Mouse (Mus musculus): Measurements from ENCODE around the gene Lnpep. TPM values are rescaled to one million over a fixed set of nuclear protein-coding genes. Genes with fewer than 3 reads are reported as not detected.
A peak's percentile ranks its signal among the peaks of the same experiment; 100 is the strongest.

Gene Lnpep
- polyA plus RNA-seq, 1 experiment from 2014 or later, result 12.0 TPM

- H3K27me3 ChIP-seq, result no peaks in the 10 kb centered on the region
- peaks cover 33% of the 10 kb centered on the region for H3K4me1 ChIP-seq
- 80% methylated on average over 3 of the region's 3 CpGs for WGBS
- no peak overlapping the region for H3K4me2 ChIP-seq (replicated peaks)
- no peak for ATAC-seq (ENCODE audit: low FRiP score, low read depth)
- no peaks in the 10 kb centered on the region for H3K36me3 ChIP-seq
- no peak overlapping the region for H3K9ac ChIP-seq
- no peak overlapping the region for H3K4me3 ChIP-seq
- no peaks in the 10 kb centered on the region for H3K9me3 ChIP-seq
- H3K27ac ChIP-seq, result no peak overlapping the region
Measured at GRCm38 (mm10) chr17:17603609-17604008, 21.2 kb downstream of the Lnpep start.

- no peak for ATAC-seq (ENCODE audit: low FRiP score, low read depth)
- H3K4me2 ChIP-seq (replicated peaks), result no peak overlapping the region
- H3K36me3 ChIP-seq, result no peaks in the 10 kb centered on the region
- H3K4me3 ChIP-seq, result no peak overlapping the region
- H3K9ac ChIP-seq, result no peak overlapping the region
- no peaks in the 10 kb centered on the region for H3K27me3 ChIP-seq
- H3K9me3 ChIP-seq, result no peaks in the 10 kb centered on the region
- H3K4me1 ChIP-seq, result peaks cover 31% of the 10 kb centered on the region
- no peak overlapping the region for H3K27ac ChIP-seq
Measured at GRCm38 (mm10) chr17:17602786-17603185, 22.1 kb downstream of the Lnpep start.

- WGBS, result 57% methylated on average over 4 of the region's 4 CpGs
- H3K9me3 ChIP-seq, result no peaks in the 10 kb centered on the region
- H3K4me2 ChIP-seq (replicated peaks), result no peak overlapping the region
- no peak overlapping the region for H3K4me3 ChIP-seq
- no peaks in the 10 kb centered on the region for H3K27me3 ChIP-seq
- peak overlapping the region; percentile 67; the same call in 1 of the 2 replicates for H3K27ac ChIP-seq
- H3K36me3 ChIP-seq, result no peaks in the 10 kb centered on the region
- ATAC-seq (ENCODE audit: low FRiP score, low read depth), result no peak
- peaks cover 33% of the 10 kb centered on the region for H3K4me1 ChIP-seq
- H3K9ac ChIP-seq, result no peak overlapping the region
Measured at GRCm38 (mm10) chr17:17602330-17602729, 22.5 kb downstream of the Lnpep start.

GRCm38 (mm10) chr17:17600804-17601252 lies 24.0 kb downstream of the Lnpep start:
- no peak overlapping the region for H3K9ac ChIP-seq
- H3K27me3 ChIP-seq, result no peaks in the 10 kb centered on the region
- H3K27ac ChIP-seq, result 0 out of 2 replicates have a peak overlapping the region, but pooled peaks have one; percentile 39
- peak; percentile 87 for ATAC-seq (ENCODE audit: low FRiP score, low read depth)
- 46% methylated on average over 3 of the region's 3 CpGs for WGBS
- no peaks in the 10 kb centered on the region for H3K36me3 ChIP-seq
- no peaks in the 10 kb centered on the region for H3K9me3 ChIP-seq
- no peak overlapping the region for H3K4me3 ChIP-seq
- H3K4me2 ChIP-seq (replicated peaks), result no peak overlapping the region
- peaks cover 35% of the 10 kb centered on the region for H3K4me1 ChIP-seq

- H3K9ac ChIP-seq, result no peak overlapping the region
- no peak for ATAC-seq (ENCODE audit: low FRiP score, low read depth)
- peaks cover 35% of the 10 kb centered on the region for H3K4me1 ChIP-seq
- H3K27me3 ChIP-seq, result no peaks in the 10 kb centered on the region
- H3K27ac ChIP-seq, result 0 out of 2 replicates have a peak overlapping the region, but pooled peaks have one; percentile 3
- H3K4me2 ChIP-seq (replicated peaks), result no peak overlapping the region
- no peaks in the 10 kb centered on the region for H3K9me3 ChIP-seq
- no peaks in the 10 kb centered on the region for H3K36me3 ChIP-seq
- 60% methylated on average over 1 of the region's 1 CpGs for WGBS
- H3K4me3 ChIP-seq, result no peak overlapping the region
Measured at GRCm38 (mm10) chr17:17600001-17600400, 24.8 kb downstream of the Lnpep start.

- no peak for ATAC-seq (ENCODE audit: low FRiP score, low read depth)
- no peak overlapping the region for H3K4me2 ChIP-seq (replicated peaks)
- no peak overlapping the region for H3K27ac ChIP-seq
- H3K4me1 ChIP-seq, result peaks cover 33% of the 10 kb centered on the region
- no peaks in the 10 kb centered on the region for H3K27me3 ChIP-seq
- H3K36me3 ChIP-seq, result no peaks in the 10 kb centered on the region
- no peaks in the 10 kb centered on the region for H3K9me3 ChIP-seq
- H3K9ac ChIP-seq, result no peak overlapping the region
- 87% methylated on average over 2 of the region's 2 CpGs for WGBS
- no peak overlapping the region for H3K4me3 ChIP-seq
Measured at GRCm38 (mm10) chr17:17598355-17598754, 26.5 kb downstream of the Lnpep start.

GRCm38 (mm10) chr17:17592926-17593325 lies 31.9 kb downstream of the Lnpep start:
- peaks cover 8% of the 10 kb centered on the region; the same call in 1 of the 2 replicates for H3K4me1 ChIP-seq
- no peaks in the 10 kb centered on the region for H3K9me3 ChIP-seq
- H3K4me2 ChIP-seq (replicated peaks), result no peak overlapping the region
- H3K27me3 ChIP-seq, result no peaks in the 10 kb centered on the region
- no peak overlapping the region for H3K9ac ChIP-seq
- no peak overlapping the region for H3K4me3 ChIP-seq
- ATAC-seq (ENCODE audit: low FRiP score, low read depth), result no peak
- WGBS, result 86% methylated on average over 1 of the region's 1 CpGs
- H3K36me3 ChIP-seq, result no peaks in the 10 kb centered on the region
- H3K27ac ChIP-seq, result no peak overlapping the region

- Histone ChIP-seq H3K4me1 (no peaks in the 10 kb centered on the region), H3K9ac (no peak overlapping the region), H3K4me2 (replicated peaks) (no peak overlapping the region), H3K27ac (no peak overlapping the region), H3K9me3 (no peaks in the 10 kb centered on the region), H3K36me3 (no peaks in the 10 kb centered on the region), H3K27me3 (no peaks in the 10 kb centered on the region), H3K4me3 (no peak overlapping the region)
- WGBS, result 81% methylated on average over 7 of the region's 7 CpGs
- no peak for ATAC-seq (ENCODE audit: low FRiP score, low read depth)
Measured at GRCm38 (mm10) chr17:17587333-17588047, 37.4 kb downstream of the Lnpep start.

GRCm38 (mm10) chr17:17585115-17585514 lies 39.7 kb downstream of the Lnpep start:
- no peak overlapping the region for H3K4me3 ChIP-seq
- H3K4me1 ChIP-seq, result no peaks in the 10 kb centered on the region
- 91% methylated on average over 4 of the region's 4 CpGs for WGBS
- H3K9me3 ChIP-seq, result no peaks in the 10 kb centered on the region
- no peak overlapping the region for H3K9ac ChIP-seq
- no peak overlapping the region for H3K27ac ChIP-seq
- no peak overlapping the region for H3K4me2 ChIP-seq (replicated peaks)
- H3K27me3 ChIP-seq, result no peaks in the 10 kb centered on the region
- H3K36me3 ChIP-seq, result no peaks in the 10 kb centered on the region
- no peak for ATAC-seq (ENCODE audit: low FRiP score, low read depth)

GRCm38 (mm10) chr17:17583896-17584295 lies 41.0 kb downstream of the Lnpep start:
- no peak overlapping the region for H3K27ac ChIP-seq
- 48% methylated on average over 2 of the region's 2 CpGs for WGBS

GRCm38 (mm10) chr17:17581234-17581633 lies 43.6 kb downstream of the Lnpep start:
- H3K4me2 ChIP-seq (replicated peaks), result no peak overlapping the region
- ATAC-seq (ENCODE audit: low FRiP score, low read depth), result no peak
- no peak overlapping the region for H3K27ac ChIP-seq
- H3K4me3 ChIP-seq, result no peak overlapping the region
- no peak overlapping the region for H3K9ac ChIP-seq
- no peaks in the 10 kb centered on the region for H3K27me3 ChIP-seq
- 92% methylated on average over 3 of the region's 3 CpGs for WGBS
- peaks cover 9% of the 10 kb centered on the region for H3K36me3 ChIP-seq
- H3K9me3 ChIP-seq, result no peaks in the 10 kb centered on the region
- H3K4me1 ChIP-seq, result no peaks in the 10 kb centered on the region

More at GRCm38 (mm10) chr17:17583896-17584295, 41.0 kb downstream of the Lnpep start:
- no peaks in the 10 kb centered on the region for H3K27me3 ChIP-seq
- no peaks in the 10 kb centered on the region for H3K9me3 ChIP-seq
- H3K4me2 ChIP-seq (replicated peaks), result no peak overlapping the region
- H3K4me3 ChIP-seq, result no peak overlapping the region
- no peaks in the 10 kb centered on the region for H3K4me1 ChIP-seq
- peaks cover 3% of the 10 kb centered on the region for H3K36me3 ChIP-seq
- ATAC-seq (ENCODE audit: low FRiP score, low read depth), result no peak
- no peak overlapping the region for H3K9ac ChIP-seq

- H3K4me1 ChIP-seq, result peaks cover 8% of the 10 kb centered on the region; the same call in 1 of the 2 replicates
- no peak for ATAC-seq (ENCODE audit: low FRiP score, low read depth)
- H3K27ac ChIP-seq, result no peak overlapping the region
- no peak overlapping the region for H3K9ac ChIP-seq
- H3K27me3 ChIP-seq, result no peaks in the 10 kb centered on the region
- H3K36me3 ChIP-seq, result peaks cover 48% of the 10 kb centered on the region
- WGBS, result 97% methylated on average over 9 of the region's 9 CpGs
- no peak overlapping the region for H3K4me3 ChIP-seq
- no peaks in the 10 kb centered on the region for H3K9me3 ChIP-seq
- no peak overlapping the region for H3K4me2 ChIP-seq (replicated peaks)
Measured at GRCm38 (mm10) chr17:17576399-17576798, 48.5 kb downstream of the Lnpep start.

- Histone ChIP-seq H3K27ac (no peak overlapping the region), H3K9me3 (no peaks in the 10 kb centered on the region)
- 54% methylated on average over 3 of the region's 3 CpGs for WGBS
Measured at GRCm38 (mm10) chr17:17567071-17567470, 57.8 kb downstream of the Lnpep start.

More at GRCm38 (mm10) chr17:17567071-17567470, 57.8 kb downstream of the Lnpep start:
- Histone ChIP-seq H3K9ac (no peak overlapping the region), H3K36me3 (peaks cover 44% of the 10 kb centered on the region), H3K27me3 (no peaks in the 10 kb centered on the region), H3K4me3 (no peak overlapping the region), H3K4me1 (no peaks in the 10 kb centered on the region), H3K4me2 (replicated peaks) (no peak overlapping the region)
- ATAC-seq (ENCODE audit: low FRiP score, low read depth), result no peak; the same call in 1 of the 2 replicates

Measured in limb, embryonic 13.5 days (tissue).